Mouse (Mus musculus) layer of hippocampus, adult 8-10 months (tissue): ENCODE measurements around the gene Dohh. TPM values are rescaled to one million over a fixed set of nuclear protein-coding genes. Genes with fewer than 3 reads are reported as not detected.

ENCODE experiments used
- DNase-seq, 2 experiments: peaks; one replicate each; pipeline ENCODE4 v3.0.0; 2022; ENCODE audit warnings: low spot score in 2 of 2
- total RNA-seq, 4 experiments: library from RNA; stranded (reverse); gene quantifications; 2 replicates each; pipeline ENCODE4 v1.2.4; 2022

The Dohh gene
- total RNA-seq, 4 experiments from 2014 or later: 64.3 to 78.5 (median 72.6) TPM

GRCm38 (mm10) chr10:81382039-81382438, 2.2 kb upstream of the Dohh start:
- no peak for DNase-seq

- DNase-seq: no peak
Measured at GRCm38 (mm10) chr10:81384605-81384982, 366 bp downstream of the Dohh start.

GRCm38 (mm10) chr10:81385603-81386306, 1.5 kb downstream of the Dohh start:
- DNase-seq: no peak

- DNase-seq: no peak
Measured at GRCm38 (mm10) chr10:81387716-81388115, 3.5 kb downstream of the Dohh start.

- DNase-seq: no peak
Measured at GRCm38 (mm10) chr10:81388505-81389055, 4.4 kb downstream of the Dohh start, which contains the start of gene Gm48552. TSS of gene Gm48552 (plus strand) at chr10:81389005.

GRCm38 (mm10) chr10:81389373-81389772, 5.1 kb downstream of the Dohh start:
- DNase-seq: no peak

- peak in 1 of 2 experiments; percentile 67 for DNase-seq
Measured at GRCm38 (mm10) chr10:81389801-81390677, 5.8 kb downstream of the Dohh start.

GRCm38 (mm10) chr10:81390678-81390965, 6.4 kb downstream of the Dohh start:
- DNase-seq: no peak

GRCm38 (mm10) chr10:81392270-81392669, 8.0 kb downstream of the Dohh start:
- DNase-seq: no peak

GRCm38 (mm10) chr10:81392781-81393185, 8.6 kb downstream of the Dohh start, which contains the start of gene Smim24:
TSS of gene Smim24 (plus strand) at chr10:81393051.
- DNase-seq: no peak

- no peak for DNase-seq
Measured at GRCm38 (mm10) chr10:81393456-81394063, 9.3 kb downstream of the Dohh start.

- DNase-seq: peak in 1 of 2 experiments; percentile 71
Measured at GRCm38 (mm10) chr10:81395127-81395526, 10.9 kb downstream of the Dohh start.

GRCm38 (mm10) chr10:81395865-81396264, 11.6 kb downstream of the Dohh start:
- no peak for DNase-seq

GRCm38 (mm10) chr10:81396749-81397148, 12.5 kb downstream of the Dohh start:
- no peak for DNase-seq

GRCm38 (mm10) chr10:81399296-81399695, 15.1 kb downstream of the Dohh start:
- no peak for DNase-seq

GRCm38 (mm10) chr10:81399798-81400308, 15.6 kb downstream of the Dohh start:
- no peak for DNase-seq

- DNase-seq: no peak
Measured at GRCm38 (mm10) chr10:81400371-81401204, 16.4 kb downstream of the Dohh start.

GRCm38 (mm10) chr10:81401205-81401520, 16.9 kb downstream of the Dohh start:
- DNase-seq: no peak

- DNase-seq: no peak
Measured at GRCm38 (mm10) chr10:81401521-81402226, 17.4 kb downstream of the Dohh start.

- no peak for DNase-seq
Measured at GRCm38 (mm10) chr10:81402227-81402765, 18.1 kb downstream of the Dohh start.
